Mouse (Mus musculus) liver, embryonic 16.5 days (tissue): ENCODE measurements around the gene Mettl9. TPM values are rescaled to one million over a fixed set of nuclear protein-coding genes. Genes with fewer than 3 reads are reported as not detected.
"Not testable (repeated sequence)": the region's sequence is repeated elsewhere in the genome, so short reads cannot be mapped to it uniquely, and the experiment has no call there.

ENCODE experiments used
- ATAC-seq: fragments of 200-750 bp; cut with Nextera tagmentation; 2 replicates; pipeline ENCODE4 v1.8.0; 2017; ENCODE audit warnings: low read depth, mild to moderate bottlenecking, moderate number of reproducible peaks, moderate library complexity
- H3K27ac ChIP-seq: fragments of 300-500 bp; sonication (generic); 2 replicates; pipeline ENCODE4 v1.5.1; 2014; ENCODE audit warnings: mild to moderate bottlenecking, low read length
- H3K27me3 ChIP-seq: fragments of 300-500 bp; sonication (generic); 2 replicates; pipeline ENCODE4 v1.6.1; 2014; ENCODE audit warnings: low read depth, low read length, mixed read lengths; ENCODE audit not compliant: control insufficient read depth, insufficient read depth
- H3K36me3 ChIP-seq: fragments of 300-500 bp; sonication (generic); 2 replicates; pipeline ENCODE4 v1.6.1; 2014; ENCODE audit warnings: mild to moderate bottlenecking; ENCODE audit not compliant: control insufficient read depth, insufficient read depth
- H3K4me1 ChIP-seq: fragments of 300-500 bp; sonication (generic); 2 replicates; pipeline ENCODE4 v1.6.1; 2014; ENCODE audit warnings: low read depth, low read length, mixed read lengths; ENCODE audit not compliant: control insufficient read depth
- H3K4me2 ChIP-seq: fragments of 300-500 bp; sonication (generic); 2 replicates; pipeline ENCODE4 v1.6.1; 2014; ENCODE audit warnings: low read depth, low read length, mixed read lengths
- H3K4me3 ChIP-seq: fragments of 300-500 bp; sonication (generic); 2 replicates; pipeline ENCODE4 v1.5.1; 2014; ENCODE audit warnings: low read depth, mild to moderate bottlenecking, low read length
- H3K9ac ChIP-seq: fragments of 300-500 bp; sonication (generic); 2 replicates; pipeline ENCODE4 v1.6.1; 2014; ENCODE audit warnings: low read depth, low read length
- H3K9me3 ChIP-seq: fragments of 300-500 bp; sonication (generic); replicated peaks from 2 replicates; pipeline ENCODE4 v1.6.1; 2016; ENCODE audit warnings: low read length; ENCODE audit not compliant: control insufficient read depth
- WGBS: fragments of 180-500 bp; shearing (Covaris S2); extraction: QIAGEN DNeasy Blood & Tissue Kit; methylation state at CpG from one replicate; pipeline ENCODE4 v1.1.7; 2014; ENCODE audit not compliant: insufficient replicate concordance; 5-methylcytosine and 5-hydroxymethylcytosine counted together
- polyA plus RNA-seq: library from polyadenylated mRNA; unstranded; fragments of >200 nt; fragmentation: Nextera tagmentation; extraction: Ambion mirVana; gene quantifications from 2 replicates; pipeline ENCODE4 v1.2.1, GENCODE M21; 2015

The Mettl9 gene
- polyA plus RNA-seq, 1 experiment from 2014 or later = 36.7 TPM

DNA sequence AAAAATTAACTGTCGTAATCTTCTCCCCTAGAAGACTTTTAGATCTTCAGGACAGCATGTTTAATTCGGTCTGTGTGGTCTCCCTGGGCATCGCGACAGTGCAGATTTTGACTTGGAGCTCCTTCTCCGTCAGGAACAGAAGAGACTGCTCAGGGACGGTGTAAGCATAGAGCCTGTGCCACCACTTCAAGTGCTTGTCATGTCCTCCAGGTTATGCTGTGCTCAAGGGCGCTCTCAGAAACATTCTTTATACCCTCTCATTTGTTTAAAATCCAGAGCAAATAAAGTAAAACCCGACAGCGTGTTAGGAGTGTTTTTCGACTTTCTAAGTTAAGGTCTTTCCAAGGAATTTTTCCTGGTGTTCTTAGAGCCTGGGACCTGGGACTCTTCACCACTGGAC, 19.8 kb upstream of the Mettl9 start:
- Histone ChIP-seq H3K4me3 (no peak overlapping the region), H3K4me2 (no peak overlapping the region), H3K27me3 (no peaks in the 10 kb centered on the region), H3K27ac (no peak overlapping the region), H3K9me3 (no peaks in the 10 kb centered on the region), H3K4me1 (no peaks in the 10 kb centered on the region), H3K36me3 (no peaks in the 10 kb centered on the region), H3K9ac (no peak overlapping the region)
- no peak for ATAC-seq
- 73% methylated on average over 10 of the region's 10 CpGs for WGBS

DNA sequence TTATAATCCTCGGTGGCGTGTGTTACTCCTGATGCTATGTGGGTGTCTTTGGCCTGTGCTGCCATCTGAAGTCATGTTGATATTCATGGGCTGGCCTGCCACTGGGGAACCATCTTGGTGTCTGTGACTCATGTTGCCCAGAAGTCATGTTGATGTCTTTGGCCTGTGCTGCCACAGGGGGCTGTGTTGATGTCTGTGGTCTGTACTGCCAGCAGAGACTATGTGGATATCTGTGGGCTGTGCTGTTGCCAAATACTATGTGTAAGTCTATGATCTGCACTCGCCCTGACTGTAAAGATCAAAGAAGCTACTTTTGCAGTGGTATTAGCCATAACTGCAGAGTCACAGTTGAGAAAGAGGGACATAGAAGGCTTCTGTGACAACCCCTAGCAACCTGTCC, 15.5 kb upstream of the Mettl9 start:
- Histone ChIP-seq H3K9ac (no peak overlapping the region), H3K27me3 (no peaks in the 10 kb centered on the region), H3K36me3 (no peaks in the 10 kb centered on the region), H3K4me2 (no peak overlapping the region), H3K27ac (no peak overlapping the region), H3K4me3 (no peak overlapping the region), H3K4me1 (no peaks in the 10 kb centered on the region), H3K9me3 (no peaks in the 10 kb centered on the region)
- ATAC-seq = no peak
- WGBS = 49% methylated on average over 3 of the region's 3 CpGs

DNA sequence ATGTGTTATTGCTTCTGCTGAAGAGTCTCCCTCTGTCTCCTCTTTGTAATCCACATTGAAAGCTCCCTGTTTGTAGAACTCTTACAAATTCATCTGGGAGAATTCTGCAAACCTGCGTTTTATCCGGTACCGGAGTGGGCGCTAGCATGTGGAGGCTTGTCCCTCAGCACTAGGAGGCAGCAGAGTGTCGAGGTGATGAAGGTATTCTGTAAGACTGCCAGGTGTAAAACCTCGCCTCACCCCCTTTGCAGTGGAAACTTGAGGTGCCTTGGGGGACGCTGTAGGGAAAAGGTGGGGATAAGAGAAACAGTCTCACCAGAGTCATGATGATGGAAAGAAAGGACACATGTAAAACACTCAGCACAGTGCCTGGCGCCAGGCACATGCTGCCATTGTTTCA, 14.0 kb upstream of the Mettl9 start:
- WGBS = 34% methylated on average over 8 of the region's 8 CpGs
- Histone ChIP-seq H3K36me3 (no peaks in the 10 kb centered on the region), H3K4me1 (no peaks in the 10 kb centered on the region), H3K4me3 (no peak overlapping the region), H3K4me2 (no peak overlapping the region), H3K9ac (no peak overlapping the region), H3K27me3 (no peaks in the 10 kb centered on the region), H3K9me3 (no peaks in the 10 kb centered on the region), H3K27ac (no peak overlapping the region)
- ATAC-seq = no peak

DNA sequence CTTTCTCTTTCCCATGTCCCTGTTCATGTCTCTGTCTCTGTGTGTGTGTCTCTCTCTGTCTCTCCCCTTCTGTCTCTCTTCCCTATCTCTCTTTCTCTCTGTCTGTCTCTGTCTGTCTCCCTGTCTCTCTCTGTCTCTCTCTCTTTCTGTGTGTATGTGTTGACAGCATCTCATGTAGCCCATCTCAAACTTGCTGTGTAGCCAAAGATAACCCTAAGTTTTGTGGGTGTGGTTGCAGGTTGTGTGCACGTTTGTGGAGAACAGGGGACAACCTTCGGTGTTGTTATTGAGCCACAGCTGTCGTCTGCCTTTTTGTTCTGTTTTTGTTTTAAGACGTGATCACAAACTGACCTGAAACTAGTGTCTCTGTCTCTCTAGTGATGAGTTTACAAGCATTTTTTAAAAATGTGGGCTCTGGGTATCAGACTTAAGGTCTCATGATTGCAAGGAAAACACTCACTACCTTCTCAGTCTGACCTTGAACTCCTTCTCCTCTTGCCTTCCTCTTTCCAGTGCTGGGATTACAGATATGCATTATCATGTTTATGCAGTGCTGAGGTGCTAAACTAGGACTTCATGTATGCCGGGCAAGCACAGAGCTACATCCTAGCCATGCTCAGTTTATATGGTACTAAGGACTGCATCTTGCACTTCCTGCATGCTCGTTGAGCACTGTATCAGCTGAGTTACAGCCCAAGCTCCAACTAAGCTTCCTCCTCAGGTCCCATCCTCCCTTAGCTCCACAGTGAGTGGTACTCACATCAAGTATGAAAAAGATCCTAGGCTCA, 8.8 kb upstream of the Mettl9 start:
- Histone ChIP-seq H3K9me3 (no peaks in the 10 kb centered on the region), H3K4me2 (no peak overlapping the region), H3K4me1 (peaks cover 4% of the 10 kb centered on the region), H3K9ac (no peak overlapping the region), H3K4me3 (no peak overlapping the region), H3K36me3 (no peaks in the 10 kb centered on the region), H3K27me3 (no peaks in the 10 kb centered on the region), H3K27ac (peak overlapping the region; percentile 30; the same call in 1 of the 2 replicates)
- 37% methylated on average over 6 of the region's 6 CpGs for WGBS
- peak; percentile 75 for ATAC-seq

DNA sequence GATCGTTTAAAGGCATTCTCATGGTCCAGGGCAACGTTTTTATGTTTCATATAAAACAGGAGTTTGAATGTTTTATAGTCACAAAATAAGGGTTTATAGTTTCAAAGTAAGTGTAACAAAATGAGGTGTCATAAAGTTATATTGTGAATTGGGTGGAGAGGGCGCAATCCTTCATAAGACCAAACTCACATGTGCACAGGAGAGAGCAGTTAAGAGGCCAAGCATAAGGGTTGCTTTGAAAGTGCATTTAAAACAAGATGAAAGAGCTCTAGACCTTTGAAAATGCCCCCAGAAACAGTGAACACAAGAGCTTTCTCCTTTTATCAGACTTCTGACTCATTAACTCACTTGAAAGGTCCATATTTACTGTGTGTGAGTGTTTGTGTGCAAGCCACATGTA, 7.9 kb upstream of the Mettl9 start:
- H3K9me3 ChIP-seq = no peaks in the 10 kb centered on the region
- H3K4me2 ChIP-seq = no peak overlapping the region
- H3K27me3 ChIP-seq = peaks cover 1% of the 10 kb centered on the region; the same call in 1 of the 2 replicates
- WGBS = 48% methylated on average over 3 of the region's 3 CpGs
- H3K4me3 ChIP-seq = no peak overlapping the region
- H3K27ac ChIP-seq = no peak overlapping the region
- no peaks in the 10 kb centered on the region for H3K36me3 ChIP-seq
- H3K4me1 ChIP-seq = peaks cover 4% of the 10 kb centered on the region
- ATAC-seq = no peak
- H3K9ac ChIP-seq = no peak overlapping the region

DNA sequence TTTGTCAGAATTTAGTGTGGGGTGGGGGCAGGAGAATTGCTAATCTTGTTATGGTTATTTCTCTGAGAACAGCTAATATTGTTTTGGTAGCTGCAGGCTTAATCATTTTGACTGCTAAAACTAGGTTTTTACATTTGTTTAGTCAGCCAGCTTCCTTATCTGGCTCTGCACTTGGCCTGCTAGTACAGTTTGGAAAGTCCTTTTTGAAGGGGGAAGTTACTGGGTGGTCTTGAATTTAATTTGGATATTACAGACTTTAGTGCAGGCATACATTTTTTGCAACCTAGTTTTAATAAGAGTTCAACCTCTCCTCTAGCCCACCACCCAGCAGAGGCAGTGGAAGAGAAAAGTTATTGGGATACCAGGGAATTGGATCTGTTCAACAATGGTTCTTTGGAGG, 4.3 kb upstream of the Mettl9 start:
- not testable (repeated sequence) for H3K9me3 ChIP-seq, H3K9ac ChIP-seq, H3K4me1 ChIP-seq, H3K27ac ChIP-seq, H3K27me3 ChIP-seq, ATAC-seq, H3K4me3 ChIP-seq, H3K36me3 ChIP-seq, H3K4me2 ChIP-seq

DNA sequence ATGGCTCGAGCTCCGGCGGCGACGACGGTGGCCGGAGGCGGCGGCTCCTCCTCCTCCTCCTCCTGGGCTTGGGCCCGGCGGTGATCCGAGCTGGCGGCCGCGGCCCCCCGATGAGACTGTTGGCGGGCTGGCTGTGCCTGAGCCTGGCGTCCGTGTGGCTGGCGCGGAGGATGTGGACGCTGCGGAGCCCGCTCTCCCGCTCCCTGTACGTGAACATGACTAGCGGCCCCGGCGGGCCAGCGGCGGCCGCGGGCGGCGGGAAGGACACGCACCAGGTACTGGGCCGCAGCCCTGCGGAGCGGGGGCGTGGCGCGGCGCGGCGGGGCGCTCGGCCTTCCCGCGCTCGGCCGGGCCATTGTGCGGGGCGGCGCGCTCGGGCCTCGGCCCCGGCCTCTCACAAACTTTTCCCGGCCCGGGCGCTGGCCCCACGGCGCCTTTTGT, 476 bp downstream of the Mettl9 start:
- H3K4me3 ChIP-seq = peak overlapping the region; percentile 96
- H3K27ac ChIP-seq = peak overlapping the region; percentile 86
- H3K9ac ChIP-seq = peak overlapping the region; percentile 92
- H3K4me1 ChIP-seq = peaks cover 15% of the 10 kb centered on the region
- H3K27me3 ChIP-seq = peaks cover 3% of the 10 kb centered on the region; the same call in 1 of the 2 replicates
- peak; percentile 80 for ATAC-seq
- no peaks in the 10 kb centered on the region for H3K9me3 ChIP-seq
- WGBS = under 1% methylated on average over 60 of the region's 63 CpGs
- no peaks in the 10 kb centered on the region for H3K36me3 ChIP-seq
- H3K4me2 ChIP-seq = peak overlapping the region; percentile 93

DNA sequence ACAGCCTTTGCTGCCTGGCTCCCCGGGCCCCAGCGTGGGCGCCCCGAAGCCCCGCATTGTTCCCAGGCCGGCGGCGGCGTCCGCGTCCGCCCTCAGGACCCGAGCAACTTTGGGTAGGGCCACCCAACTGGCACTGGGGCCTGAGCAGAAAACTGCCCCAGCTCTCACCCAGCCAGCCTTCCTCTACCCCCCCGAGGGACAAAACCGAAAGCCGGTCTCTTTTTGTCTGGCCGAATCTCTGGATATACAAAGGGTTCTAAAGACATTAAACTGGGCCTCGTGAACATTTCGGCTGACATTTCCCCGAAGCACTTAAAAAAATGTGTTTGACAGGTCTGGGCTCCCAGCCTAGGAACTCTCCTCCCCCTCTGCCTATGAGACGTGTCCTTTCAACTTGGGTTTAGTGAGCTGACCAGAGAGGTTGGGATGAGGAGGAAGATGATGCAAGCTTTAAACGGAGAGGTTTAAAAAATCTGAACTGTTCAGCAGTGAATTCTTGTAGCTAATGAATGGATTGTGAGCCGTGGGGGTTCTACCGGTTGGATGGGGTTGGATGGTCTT, 996 bp downstream of the Mettl9 start:
- peak overlapping the region; percentile 96 for H3K4me3 ChIP-seq
- 1% methylated on average over 24 of the region's 24 CpGs for WGBS
- peak; percentile 9 for ATAC-seq
- no peaks in the 10 kb centered on the region for H3K36me3 ChIP-seq
- H3K9ac ChIP-seq = peak overlapping the region; percentile 92
- H3K27me3 ChIP-seq = peaks cover 3% of the 10 kb centered on the region; the same call in 1 of the 2 replicates
- H3K9me3 ChIP-seq = no peaks in the 10 kb centered on the region
- peaks cover 18% of the 10 kb centered on the region for H3K4me1 ChIP-seq
- H3K4me2 ChIP-seq = peak overlapping the region; percentile 93
- H3K27ac ChIP-seq = peak overlapping the region; percentile 86

DNA sequence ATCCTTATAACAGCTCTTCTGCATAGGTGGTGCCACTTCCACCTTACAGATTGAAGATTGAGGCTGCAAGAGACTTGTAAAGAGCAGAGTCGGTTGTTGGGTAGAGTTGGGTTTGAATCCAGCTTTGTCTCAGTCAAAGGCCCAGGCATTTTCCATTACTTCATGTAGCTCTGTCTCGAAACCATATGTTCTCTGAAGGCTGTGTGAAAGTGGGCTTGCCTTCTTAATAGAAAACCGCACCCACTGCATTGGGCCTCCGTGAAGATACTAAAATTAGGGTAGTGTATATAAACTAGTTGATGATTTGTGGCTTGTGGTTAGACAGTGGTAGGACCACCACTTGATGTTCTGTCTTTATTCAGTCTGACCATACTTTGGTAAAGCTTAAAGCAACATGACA, 6.3 kb downstream of the Mettl9 start:
- no peak for ATAC-seq
- H3K9ac ChIP-seq = no peak overlapping the region
- 47% methylated on average over 4 of the region's 4 CpGs for WGBS
- no peaks in the 10 kb centered on the region for H3K9me3 ChIP-seq
- no peaks in the 10 kb centered on the region for H3K27me3 ChIP-seq
- no peak overlapping the region for H3K4me2 ChIP-seq
- peaks cover 18% of the 10 kb centered on the region for H3K4me1 ChIP-seq
- no peak overlapping the region for H3K27ac ChIP-seq
- no peaks in the 10 kb centered on the region for H3K36me3 ChIP-seq
- no peak overlapping the region for H3K4me3 ChIP-seq
